Mouse (Mus musculus) mouse trophoblast stem cell (cell line): ENCODE results near the gene Olfr63.
"Not testable (repeated sequence)": the region's sequence is repeated elsewhere in the genome, so short reads cannot be mapped to it uniquely, and the experiment has no call there.

ENCODE experiments used
- in situ Hi-C, 2 experiments: fragments of 300-500 bp; cut with MseI, MboI; formaldehyde crosslinking; loops; 2 replicates in 1 of 2; 3 replicates in 1 of 2; pipeline ENCODE4 v1.15.1; 2025

Gene Olfr63

DNA sequence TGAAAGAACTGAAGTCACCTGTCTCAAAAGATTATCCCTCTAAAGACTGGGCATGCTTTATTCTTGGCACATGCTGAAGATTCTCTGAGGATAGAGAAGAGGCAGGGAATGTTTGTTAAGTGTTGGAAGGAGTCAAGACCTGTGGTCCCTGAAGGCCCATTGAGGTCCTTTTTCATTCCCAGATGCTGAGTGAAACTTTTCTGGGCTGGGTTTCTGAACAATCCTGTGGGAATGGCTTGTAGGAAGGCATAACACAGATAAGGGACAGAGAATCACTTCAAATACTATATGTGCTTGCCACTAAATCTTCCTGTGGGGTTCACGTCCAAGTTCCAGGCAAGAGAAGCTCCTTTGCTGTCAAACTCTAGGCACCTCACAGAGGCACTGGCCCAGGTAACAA, at the start of gene Olfr63:
TSS of gene Olfr63 (plus strand) at position 301 of the 400 bp plus-strand sequence.
- in situ Hi-C loops, result no loop called here

GRCm38 (mm10) chr17:33221590-33221989, 42.9 kb upstream of the Olfr63 start, which contains the start of gene Olfr1564:
Gene Olfr1564, minus strand, starts transcription at chr17:33221690.
- in situ Hi-C loops, result loop anchor here (25.0 kb wide), 2 partner anchors 91 to 241 kb away; no protein-coding TSS in a partner anchor

DNA sequence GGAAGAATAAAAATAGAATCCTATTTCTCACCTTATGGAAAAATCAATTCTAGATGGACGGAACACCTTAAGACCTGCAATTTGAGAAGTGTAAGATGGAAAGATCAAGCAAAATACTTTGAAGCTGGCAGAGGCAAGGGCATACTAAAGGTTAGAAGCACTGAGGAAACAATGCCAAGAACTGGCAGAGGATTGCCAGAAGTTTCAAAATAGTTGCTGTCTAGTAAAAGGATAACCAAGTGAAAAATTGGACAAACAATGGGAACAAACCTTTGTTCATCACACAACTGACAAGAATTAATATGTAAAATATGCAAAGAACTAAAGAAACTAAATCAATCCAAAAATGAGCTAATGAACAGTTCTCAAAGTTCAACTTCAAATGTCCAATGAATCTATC, 27.8 kb upstream of the Olfr63 start:
- in situ Hi-C loops, result not testable (repeated sequence)

DNA sequence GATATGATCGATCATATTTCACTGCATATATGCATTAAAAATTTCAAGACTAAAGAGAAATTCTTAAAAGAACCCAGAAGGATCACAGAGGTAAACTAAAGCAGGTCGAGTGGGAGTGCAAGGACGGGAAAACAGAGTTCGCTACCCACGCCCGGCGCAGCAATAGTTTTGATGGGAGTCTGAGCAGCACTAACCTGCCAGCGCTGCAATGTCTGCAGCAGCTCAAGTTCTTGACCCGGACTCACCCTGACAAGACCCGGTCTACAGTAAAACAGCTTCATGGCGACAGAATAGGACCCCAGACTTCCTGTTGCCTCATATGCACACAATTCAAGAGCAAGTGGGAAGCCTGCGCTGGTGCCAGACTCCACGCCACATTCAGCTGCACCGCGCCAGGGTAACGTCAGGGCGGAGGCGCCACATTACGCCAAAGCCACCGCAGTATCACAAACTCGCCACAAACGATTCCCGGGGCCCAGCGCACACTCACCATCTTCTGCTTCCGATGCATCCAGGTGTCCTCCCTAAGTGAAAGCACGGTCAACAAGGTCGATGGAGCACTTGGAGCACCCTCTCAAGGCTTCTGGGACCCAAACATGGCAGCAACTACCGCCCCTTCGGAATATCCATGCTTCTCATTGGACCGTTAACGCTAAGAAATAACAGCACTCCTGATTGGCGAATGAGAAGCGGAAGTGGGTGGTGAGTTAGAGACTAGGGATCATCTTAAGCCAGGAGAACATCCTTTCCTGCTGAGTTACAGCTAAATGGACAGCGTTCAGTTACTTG, 9.8 kb upstream of the Olfr63 start, which contains the start of gene Zfp955a:
TSS of gene Zfp955a (minus strand) at position 616 of the 789 bp plus-strand sequence.
- in situ Hi-C loops, result not testable (repeated sequence)

GRCm38 (mm10) chr17:33255319-33255657, 9.2 kb upstream of the Olfr63 start:
- in situ Hi-C loops, result not testable (repeated sequence)

DNA sequence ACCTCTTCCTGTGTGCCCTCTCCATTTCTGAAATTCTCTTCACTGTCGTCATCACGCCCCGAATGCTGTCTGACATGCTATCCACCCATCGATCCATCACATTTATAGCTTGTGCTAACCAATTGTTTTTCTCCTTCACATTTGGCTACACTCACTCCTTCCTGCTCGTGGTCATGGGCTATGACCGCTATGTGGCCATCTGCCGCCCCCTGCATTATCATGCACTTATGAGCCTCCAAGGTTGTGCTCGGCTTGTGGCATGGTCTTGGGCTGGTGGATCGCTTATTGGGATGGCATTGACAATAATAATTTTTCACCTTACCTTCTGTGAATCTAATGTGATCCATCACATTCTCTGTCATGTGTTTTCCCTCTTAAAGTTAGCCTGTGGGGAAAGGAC, 4.4 kb downstream of the Olfr63 start:
- in situ Hi-C loops, result no loop called here

DNA sequence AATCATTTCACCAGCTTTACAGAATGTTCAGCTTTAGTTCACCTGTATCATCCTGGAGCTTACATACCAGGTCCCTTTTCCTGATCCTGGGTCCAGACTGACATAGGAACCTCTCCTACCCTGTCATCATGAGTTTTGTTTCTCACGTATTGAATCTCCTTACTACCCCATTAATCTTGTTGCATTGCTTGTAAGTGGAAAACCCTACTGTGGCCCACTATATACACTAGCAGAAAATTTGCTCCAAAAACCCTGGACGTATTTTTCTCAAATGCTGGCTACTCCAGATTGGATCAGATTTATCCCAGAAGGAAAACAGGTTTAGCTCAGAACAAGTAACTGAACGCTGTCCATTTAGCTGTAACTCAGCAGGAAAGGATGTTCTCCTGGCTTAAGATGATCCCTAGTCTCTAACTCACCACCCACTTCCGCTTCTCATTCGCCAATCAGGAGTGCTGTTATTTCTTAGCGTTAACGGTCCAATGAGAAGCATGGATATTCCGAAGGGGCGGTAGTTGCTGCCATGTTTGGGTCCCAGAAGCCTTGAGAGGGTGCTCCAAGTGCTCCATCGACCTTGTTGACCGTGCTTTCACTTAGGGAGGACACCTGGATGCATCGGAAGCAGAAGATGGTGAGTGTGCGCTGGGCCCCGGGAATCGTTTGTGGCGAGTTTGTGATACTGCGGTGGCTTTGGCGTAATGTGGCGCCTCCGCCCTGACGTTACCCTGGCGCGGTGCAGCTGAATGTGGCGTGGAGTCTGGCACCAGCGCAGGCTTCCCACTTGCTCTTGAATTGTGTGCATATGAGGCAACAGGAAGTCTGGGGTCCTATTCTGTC, 24.8 kb downstream of the Olfr63 start, which contains the start of gene Zfp955b:
TSS of gene Zfp955b (plus strand) at position 506 of the 837 bp plus-strand sequence.
- in situ Hi-C loops, result not testable (repeated sequence)

DNA sequence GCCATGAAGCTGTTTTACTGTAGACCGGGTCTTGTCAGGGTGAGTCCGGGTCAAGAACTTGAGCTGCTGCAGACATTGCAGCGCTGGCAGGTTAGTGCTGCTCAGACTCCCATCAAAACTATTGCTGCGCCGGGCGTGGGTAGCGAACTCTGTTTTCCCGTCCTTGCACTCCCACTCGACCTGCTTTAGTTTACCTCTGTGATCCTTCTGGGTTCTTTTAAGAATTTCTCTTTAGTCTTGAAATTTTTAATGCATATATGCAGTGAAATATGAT, 25.3 kb downstream of the Olfr63 start:
- in situ Hi-C loops, result not testable (repeated sequence)
